Mouse (Mus musculus): ENCODE measurements around the gene Gm48551.

Gene Gm48551

DNA sequence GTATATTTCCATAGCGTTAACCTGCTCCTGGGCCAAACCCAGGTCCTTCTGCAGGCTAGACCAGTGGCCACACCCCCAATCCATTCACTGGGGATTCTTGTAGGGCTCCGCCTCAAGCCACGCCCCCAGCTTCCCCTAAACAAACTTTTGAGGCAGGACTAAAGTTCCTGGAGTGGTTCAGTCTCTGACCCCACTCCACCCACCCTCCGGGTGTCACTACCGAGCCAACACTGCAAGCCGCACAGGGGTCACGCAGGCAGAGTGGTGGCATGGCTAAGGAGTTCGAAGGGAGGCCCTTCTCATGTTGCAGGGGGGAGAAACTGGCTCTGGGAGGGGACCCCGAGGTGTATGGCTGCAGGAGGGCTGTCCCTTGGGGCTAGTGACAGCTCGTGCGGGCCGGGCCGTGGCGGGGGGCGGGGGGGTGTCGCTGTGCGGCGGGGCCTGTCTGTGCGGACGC, 45.4 kb downstream of the Gm48551 start:
- peak; percentile 89 for DNase-seq (ENCODE audit: inconsistent ontology term)

DNA sequence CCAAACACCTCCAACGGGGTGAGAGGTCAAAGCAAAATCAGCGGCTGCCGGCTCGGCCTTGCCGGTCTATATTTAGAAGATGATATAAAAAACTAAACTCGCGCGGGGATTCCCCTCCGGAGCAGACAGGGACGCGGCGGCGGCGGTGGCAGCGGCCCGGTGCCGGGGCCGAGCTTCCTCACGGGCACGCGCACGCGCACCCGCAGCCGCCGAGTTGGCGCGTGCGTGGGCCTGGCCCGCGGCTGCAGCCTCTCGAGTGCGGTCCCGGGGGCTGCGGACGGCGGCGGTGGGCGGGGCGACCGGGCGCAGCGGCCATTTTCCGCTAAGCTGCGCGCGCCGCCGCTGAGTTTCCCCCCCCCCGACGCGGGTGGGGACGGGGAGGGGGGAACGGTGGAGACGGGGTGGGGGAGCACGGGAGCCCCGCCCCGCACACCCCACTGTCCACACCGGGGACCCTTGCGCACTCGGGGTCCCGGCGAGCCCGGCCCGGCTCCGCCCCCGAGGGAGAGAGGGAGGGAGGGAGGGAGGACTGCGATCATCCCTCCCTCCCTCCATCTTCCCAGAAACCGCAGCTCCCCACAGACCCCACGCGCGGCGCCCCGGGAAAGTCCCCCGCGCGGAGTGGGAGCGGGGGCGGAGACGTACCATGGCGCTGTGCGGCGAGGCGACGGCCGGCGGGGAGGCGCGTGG, 46.0 kb downstream of the Gm48551 start:
- peak; percentile 87 for DNase-seq (ENCODE audit: inconsistent ontology term)

DNA sequence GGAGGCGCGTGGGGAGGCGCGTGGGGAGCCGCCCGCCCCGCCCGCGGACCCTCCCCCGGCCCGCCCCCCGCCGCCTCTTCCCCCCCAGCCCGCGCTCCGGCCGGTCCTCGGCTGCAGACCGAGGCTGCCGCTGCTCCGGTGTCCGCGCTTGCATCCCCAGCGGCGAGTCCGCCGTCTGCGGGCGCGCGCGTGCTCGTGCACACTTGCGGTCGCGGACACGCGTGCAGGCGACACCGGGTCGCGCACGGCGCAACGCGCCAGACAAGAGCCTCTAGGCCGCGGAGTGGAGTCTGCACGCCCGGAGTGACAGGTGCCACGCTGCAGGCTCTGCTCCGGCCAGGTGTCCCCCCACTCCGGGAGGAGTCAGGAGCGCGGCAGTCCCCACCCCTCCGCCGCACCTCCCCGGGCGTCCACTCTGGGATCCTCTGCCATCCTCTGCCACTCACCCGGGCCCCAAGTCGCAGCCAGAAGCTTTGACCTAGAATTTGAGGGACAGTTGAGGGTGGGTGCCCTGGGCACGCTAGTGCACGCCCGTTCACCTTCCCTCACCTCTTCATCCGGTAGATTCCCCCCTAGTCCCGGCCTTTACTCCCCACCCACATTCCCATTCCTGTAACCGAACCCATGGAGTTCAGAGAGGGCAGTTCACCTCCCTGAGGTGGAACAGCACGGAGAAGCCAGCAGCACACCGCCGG, 46.7 kb downstream of the Gm48551 start:
- DNase-seq (ENCODE audit: inconsistent ontology term), result peak; percentile 67

DNA sequence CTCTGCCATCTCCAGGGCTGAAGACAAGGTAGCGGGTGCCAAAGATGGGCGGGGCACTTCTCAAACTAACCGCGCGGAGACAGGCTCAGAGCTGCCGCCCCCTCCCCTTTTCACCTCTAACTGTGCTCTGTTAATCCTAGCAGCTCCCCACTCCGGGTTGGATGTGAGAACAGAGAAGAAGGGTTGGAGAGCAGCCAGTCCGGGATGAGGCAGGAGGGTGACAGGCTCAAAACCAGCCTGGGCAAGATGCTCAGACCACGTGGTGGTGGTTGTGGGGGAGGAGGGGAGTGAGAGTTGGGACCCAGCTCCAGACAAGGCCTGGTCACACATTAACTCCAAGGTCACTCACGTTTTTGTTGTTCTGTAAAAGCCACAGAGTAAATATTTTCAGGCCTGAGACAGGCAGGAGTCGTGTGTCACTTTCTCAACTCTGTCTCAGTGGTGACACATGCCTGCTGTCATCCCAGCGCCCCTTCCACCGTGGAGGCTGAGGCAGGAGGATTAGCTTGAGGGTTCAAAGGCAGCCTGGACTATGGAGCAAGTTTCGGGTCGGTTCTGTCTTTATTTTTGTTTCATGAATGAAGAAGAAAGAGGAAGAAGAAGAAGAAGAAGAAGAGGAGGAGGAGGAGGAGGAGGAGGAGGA, 47.4 kb downstream of the Gm48551 start:
- peak; percentile 74 for DNase-seq (ENCODE audit: inconsistent ontology term)

DNA sequence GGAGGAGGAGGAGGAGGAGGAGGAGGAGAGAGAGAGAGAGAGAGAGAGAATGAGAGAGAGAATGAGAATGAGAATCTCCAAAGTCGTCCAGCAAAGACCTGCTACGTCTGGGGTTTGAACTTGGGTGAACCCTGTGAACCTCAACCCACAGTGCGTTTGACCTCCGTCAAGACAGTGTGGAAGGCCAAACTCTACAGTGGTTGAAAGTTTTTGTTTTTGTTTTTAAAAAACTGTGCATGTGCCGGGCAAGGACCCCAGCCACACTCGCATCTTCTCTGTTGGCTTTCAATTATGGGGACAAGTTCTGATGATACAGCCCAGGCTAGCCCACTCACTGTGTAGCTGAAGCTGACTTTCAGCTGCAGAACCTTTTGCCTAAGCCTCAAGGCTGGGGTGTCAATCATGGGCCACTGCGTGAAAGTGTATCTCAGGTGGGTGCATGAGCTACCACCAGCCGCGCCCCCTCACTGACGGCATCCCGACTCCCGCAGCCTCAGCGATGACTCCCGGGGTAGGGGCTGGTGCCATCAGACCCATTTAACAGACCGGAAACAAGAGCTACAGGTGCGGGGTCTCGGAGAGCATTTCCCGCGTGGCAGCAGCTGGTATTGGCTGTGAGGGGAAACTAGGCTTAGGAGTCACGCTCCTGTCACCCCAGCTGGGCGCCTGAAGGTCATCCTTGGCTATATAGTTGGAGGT, 48.1 kb downstream of the Gm48551 start:
- DNase-seq (ENCODE audit: inconsistent ontology term), result no peak

DNA sequence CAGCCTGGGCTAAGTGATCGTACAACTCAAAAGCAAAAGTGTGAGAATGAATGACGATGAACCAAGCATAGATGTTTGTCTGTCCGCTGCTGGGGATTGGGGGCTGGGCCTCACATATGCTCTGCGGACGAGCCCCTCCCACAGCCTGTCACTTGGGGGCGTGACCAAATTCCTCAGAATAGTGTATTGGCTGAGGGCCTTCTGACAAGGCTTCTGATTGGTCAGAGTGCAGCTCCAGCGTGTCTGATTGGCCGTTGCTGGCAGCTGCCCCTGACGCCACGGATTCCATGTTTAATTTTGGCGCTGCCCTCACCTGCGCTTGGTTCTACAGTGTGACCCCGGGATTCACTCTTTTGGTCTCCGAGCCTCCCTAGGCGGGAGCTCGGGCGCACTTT, 48.6 kb downstream of the Gm48551 start:
- DNase-seq (ENCODE audit: inconsistent ontology term), result peak; percentile 96

DNA sequence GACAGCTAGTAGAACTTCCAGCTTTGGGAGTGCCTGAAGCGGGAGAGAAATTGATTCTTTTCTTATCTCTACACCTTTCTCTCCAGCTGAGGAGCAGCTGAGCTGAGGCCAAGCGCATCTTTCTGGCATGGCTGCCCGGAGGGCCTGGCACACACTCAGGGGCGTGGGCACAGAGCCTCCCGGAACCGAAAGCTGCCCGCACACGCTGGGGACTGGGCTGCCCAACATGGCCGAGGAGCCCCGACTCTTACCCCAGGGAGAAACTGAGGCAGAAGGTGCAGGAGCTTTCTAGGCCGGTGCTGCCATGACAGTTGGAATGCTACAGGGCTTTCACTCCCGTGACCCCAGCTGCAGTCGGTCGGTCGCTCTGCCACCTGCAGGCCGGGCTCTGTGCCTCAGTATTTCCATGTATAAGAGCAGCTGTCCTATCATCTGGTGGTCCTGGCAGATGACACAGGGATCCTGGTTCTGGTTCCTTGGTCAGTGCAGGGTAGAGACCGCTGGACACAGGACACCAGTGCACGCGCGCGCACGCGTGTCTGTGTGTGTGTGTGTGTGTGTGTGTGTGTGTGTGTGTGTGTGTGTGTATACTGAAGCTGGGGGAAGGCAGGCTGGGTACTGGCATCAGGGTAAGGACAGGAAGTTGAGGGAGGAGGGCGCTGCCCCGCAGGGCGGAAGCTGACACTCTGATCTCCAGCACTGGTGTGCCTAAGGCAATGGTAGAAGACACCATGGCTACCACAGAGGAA, 49.4 kb downstream of the Gm48551 start:
- peak; percentile 62 for DNase-seq (ENCODE audit: inconsistent ontology term)

DNA sequence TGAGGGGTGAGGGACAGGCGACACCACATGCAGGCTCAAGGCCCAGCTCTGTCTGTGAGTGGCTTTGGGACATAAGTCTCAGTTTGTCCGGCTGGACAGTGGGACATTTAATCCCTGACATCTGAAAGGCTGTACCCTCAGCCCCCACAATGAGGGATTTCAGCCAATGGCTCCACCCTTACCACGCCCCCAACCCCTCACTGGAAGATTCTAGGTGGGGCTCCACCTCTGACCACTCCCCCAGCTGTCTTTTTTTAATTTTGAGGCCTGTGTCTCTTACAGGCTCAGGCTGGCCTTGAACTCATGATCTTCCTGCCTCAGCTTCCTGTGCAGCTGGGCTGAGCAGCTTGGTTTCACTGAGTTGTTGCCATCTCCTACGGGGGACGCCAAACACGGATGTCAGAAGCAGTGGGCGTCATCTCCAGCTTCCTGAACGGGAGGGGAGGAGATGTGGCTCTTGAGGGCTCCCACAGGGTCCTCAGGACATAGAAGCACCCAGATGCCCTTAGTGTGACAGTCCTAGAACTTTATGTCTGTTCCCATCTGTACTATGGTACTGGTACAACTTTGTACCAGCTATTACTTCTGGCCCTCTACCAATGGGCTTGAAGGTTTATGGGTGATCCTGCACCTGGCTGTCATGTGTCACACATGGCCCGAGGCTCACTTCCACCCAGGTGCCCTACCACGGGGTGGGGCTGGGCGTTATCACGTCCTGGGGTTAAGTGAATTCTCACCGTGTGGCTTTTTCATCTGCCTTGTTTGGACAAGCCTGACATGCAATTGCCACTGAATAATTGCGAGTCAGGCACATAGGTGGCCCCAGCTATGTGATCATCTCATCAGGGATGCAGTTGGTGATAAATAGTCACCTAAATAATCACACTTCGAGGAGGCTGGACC, 50.3 kb downstream of the Gm48551 start:
- no peak for DNase-seq (ENCODE audit: inconsistent ontology term)

DNA sequence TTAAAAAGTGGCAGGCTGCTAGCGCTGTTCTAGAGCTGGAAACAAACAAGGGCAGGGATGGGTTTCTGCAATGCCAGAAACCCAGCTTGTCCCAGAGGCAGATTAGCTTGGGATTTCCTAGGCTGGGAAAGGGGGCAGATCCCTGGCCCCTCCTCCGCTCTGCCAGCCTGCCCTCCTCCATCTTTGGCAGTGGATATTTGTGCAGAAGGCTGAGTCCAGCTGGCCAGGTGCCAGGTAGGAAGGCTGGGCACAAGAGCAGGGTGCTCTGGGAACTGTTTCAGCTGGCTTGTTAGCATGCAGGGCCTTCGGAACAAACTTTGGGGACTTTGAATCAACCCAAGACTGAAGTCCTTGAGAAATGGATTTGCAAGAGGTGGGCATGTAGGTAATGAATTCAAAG, 51.2 kb downstream of the Gm48551 start:
- DNase-seq (ENCODE audit: inconsistent ontology term), result peak; percentile 73

DNA sequence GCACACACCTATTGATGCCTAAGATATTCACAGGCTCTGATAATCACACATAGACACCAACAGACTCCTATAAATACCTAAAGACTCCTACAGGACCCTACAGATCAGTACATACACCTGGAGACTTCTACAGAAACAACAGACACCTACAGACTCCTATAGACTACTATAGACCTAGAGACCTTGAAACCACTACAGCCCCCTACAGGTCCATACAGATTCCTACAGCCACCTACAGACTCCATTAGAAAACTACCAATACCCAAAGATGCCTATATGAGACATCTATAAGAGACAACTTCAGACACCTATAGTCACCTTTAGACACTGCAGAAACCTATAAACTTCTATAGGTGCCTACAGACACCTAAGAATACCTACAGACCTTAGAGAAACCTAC, 56.8 kb downstream of the Gm48551 start:
- DNase-seq (ENCODE audit: inconsistent ontology term), result no peak
